Mouse (Mus musculus): ENCODE results near the gene Olfr180. TPM values are rescaled to one million over a fixed set of nuclear protein-coding genes. Genes with fewer than 3 reads are reported as not detected.

The Olfr180 gene
- not detected in 2 replicates for polyA plus RNA-seq (2016; fragmentation: Nextera tagmentation; extraction: Ambion mirVana)

DNA sequence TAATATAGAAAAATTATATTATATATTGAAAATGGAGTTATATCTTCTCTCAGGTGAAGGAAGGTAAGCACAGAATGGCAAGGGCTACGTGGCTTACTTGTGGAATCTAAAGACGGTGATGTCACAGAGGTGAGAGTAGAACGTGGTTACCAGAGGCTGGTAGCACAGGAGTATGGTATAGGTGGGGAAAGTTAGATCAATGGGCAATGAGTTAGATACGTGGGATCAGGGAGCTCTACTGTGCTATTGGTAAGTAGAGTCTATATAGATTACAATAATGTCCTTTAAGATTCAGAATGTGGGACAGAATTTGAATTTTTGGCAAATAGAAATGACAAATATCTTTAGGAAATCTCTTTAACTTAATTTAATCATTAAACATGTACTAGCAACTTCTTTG lies at the start of gene Olfr180:
Olfr180 (minus strand) TSS at position 101 of the 400 bp plus-strand sequence.
- Histone ChIP-seq H3K36me3 (no peaks in the 10 kb centered on the region), H3K27me3 (replicated peaks) (no peaks in the 10 kb centered on the region), H3K9me3 (replicated peaks) (0 out of 2 replicates have a peak, but pooled peaks cover 5% of the 10 kb centered on the region), H3K9ac (no peak within 1 kb of the TSS), H3K4me1 (replicated peaks) (no peaks in the 10 kb centered on the region), H3K4me3 (no peak within 1 kb of the TSS), H3K4me2 (no peak within 1 kb of the TSS), H3K27ac (ENCODE audit: poor library complexity, severe bottlenecking) (no peak within 1 kb of the TSS)
- ATAC-seq (ENCODE audit: insufficient number of reproducible peaks, low FRiP score): no peak
- WGBS: 75% methylated on average over 4 of the region's 4 CpGs

DNA sequence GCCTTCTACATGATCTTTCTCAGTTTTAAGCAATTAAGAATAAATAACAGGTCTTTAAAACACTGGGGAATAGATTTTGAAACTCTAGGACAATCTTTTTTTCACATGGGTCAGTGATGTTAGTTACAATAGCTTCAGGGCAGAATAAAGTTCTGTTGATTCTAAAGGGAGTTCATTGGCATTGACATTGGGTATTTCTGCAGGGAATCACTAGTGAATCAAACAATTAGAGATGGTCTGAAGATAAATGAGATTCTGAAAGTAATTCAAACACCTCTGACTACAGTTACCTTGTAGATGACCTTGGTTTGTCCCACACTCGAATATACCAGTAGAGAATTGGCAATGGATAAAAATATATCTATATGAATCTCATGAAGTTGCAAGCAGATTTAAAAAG lies 537 bp downstream of the Olfr180 start, which contains the start of gene Olfr181:
Olfr181 (minus strand) TSS at position 101 of the 400 bp plus-strand sequence.
- H3K36me3 ChIP-seq: no peaks in the 10 kb centered on the region
- no peak within 1 kb of the TSS for H3K4me2 ChIP-seq
- no peak within 1 kb of the TSS for H3K9ac ChIP-seq
- H3K4me3 ChIP-seq: no peak within 1 kb of the TSS
- no peaks in the 10 kb centered on the region for H3K4me1 ChIP-seq (replicated peaks)
- H3K27me3 ChIP-seq (replicated peaks): no peaks in the 10 kb centered on the region
- H3K9me3 ChIP-seq (replicated peaks): 0 out of 2 replicates have a peak, but pooled peaks cover 5% of the 10 kb centered on the region
- ATAC-seq (ENCODE audit: insufficient number of reproducible peaks, low FRiP score): no peak
- no peak within 1 kb of the TSS for H3K27ac ChIP-seq (ENCODE audit: poor library complexity, severe bottlenecking)
- WGBS: 52% methylated on average over 1 of the region's 1 CpGs

DNA sequence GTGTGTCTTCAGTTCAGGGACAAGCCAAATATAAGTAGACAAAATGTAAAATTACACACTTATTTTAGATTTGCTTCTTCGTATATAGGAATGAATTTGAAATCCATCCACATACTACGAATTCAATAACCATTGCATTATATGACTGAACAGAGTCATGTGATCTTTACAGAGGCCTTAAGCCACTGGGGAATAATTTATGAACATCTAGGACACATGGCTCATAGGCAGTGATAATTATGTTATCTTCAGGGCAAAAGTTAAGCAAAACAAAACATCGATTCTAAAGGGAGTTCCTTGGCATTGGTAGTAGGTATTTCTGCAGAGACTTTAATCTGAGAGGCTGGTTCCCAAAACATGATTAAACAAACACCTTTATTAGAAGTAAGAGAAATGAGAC lies 37.2 kb downstream of the Olfr180 start, which contains the start of gene Olfr178:
Olfr178 (minus strand) TSS at position 101 of the 400 bp plus-strand sequence.
- Histone ChIP-seq H3K27ac (ENCODE audit: poor library complexity, severe bottlenecking) (no peak within 1 kb of the TSS), H3K9ac (no peak within 1 kb of the TSS), H3K27me3 (replicated peaks) (no peaks in the 10 kb centered on the region), H3K9me3 (replicated peaks) (no peaks in the 10 kb centered on the region; the same call in 1 of the 2 replicates), H3K36me3 (no peaks in the 10 kb centered on the region), H3K4me2 (no peak within 1 kb of the TSS), H3K4me1 (replicated peaks) (no peaks in the 10 kb centered on the region), H3K4me3 (no peak within 1 kb of the TSS)
- 79% methylated on average over 3 of the region's 3 CpGs for WGBS
- no peak for ATAC-seq (ENCODE audit: insufficient number of reproducible peaks, low FRiP score)

DNA sequence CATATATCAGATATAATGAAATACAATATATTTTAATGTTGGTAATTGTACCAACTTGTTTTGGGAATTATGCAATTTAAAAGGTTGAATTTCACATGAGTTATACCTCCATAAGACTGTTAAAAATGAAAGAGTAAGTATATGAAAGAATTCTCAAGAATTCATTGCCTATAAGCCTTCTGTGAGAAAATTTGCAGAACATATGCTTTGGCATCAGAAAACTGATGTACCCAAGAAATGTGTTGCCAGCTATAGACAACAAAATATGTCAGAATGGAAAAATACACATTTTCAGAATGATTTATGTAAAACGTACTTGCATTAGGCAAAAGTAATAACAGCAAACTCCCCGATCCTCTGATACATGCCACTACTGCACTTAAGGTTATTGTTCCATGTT lies 44.8 kb downstream of the Olfr180 start:
- WGBS: 83% methylated on average over 2 of the region's 2 CpGs
- no peaks in the 10 kb centered on the region for H3K36me3 ChIP-seq
- no peak overlapping the region for H3K9ac ChIP-seq
- H3K4me3 ChIP-seq: no peak overlapping the region
- no peak overlapping the region for H3K4me2 ChIP-seq
- H3K27me3 ChIP-seq (replicated peaks): no peaks in the 10 kb centered on the region
- ATAC-seq (ENCODE audit: insufficient number of reproducible peaks, low FRiP score): no peak
- H3K9me3 ChIP-seq (replicated peaks): no peaks in the 10 kb centered on the region
- no peak overlapping the region for H3K27ac ChIP-seq (ENCODE audit: poor library complexity, severe bottlenecking)
- H3K4me1 ChIP-seq (replicated peaks): no peaks in the 10 kb centered on the region

DNA sequence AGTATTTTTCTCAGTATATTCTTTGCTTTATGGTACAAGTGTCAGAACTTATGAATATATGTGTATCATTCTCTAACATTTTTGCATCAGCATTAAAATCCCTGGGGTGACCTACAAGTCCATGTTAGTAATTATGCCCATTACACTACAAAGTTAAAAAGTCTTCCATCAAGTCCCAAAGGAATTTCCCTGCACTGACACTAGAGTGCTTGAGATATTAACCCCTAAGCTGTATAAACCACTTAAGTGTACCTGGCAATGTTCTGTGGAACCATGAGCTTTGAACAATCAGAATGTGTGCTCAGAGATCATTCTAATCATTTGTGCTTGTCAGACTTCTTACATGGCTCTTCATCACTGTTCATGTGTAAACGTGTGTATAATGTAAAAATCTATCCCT lies 54.5 kb downstream of the Olfr180 start, which contains the start of gene Olfr177:
Olfr177 (minus strand) TSS at position 101 of the 400 bp plus-strand sequence.
- no peak within 1 kb of the TSS for H3K4me3 ChIP-seq
- H3K36me3 ChIP-seq: no peaks in the 10 kb centered on the region
- no peak within 1 kb of the TSS for H3K9ac ChIP-seq
- H3K4me2 ChIP-seq: no peak within 1 kb of the TSS
- WGBS: 50% methylated on average over 1 of the region's 1 CpGs
- no peaks in the 10 kb centered on the region for H3K4me1 ChIP-seq (replicated peaks)
- no peaks in the 10 kb centered on the region for H3K27me3 ChIP-seq (replicated peaks)
- no peaks in the 10 kb centered on the region for H3K9me3 ChIP-seq (replicated peaks)
- no peak within 1 kb of the TSS for H3K27ac ChIP-seq (ENCODE audit: poor library complexity, severe bottlenecking)
- no peak for ATAC-seq (ENCODE audit: insufficient number of reproducible peaks, low FRiP score)

Other genes with a start within 250 kb of the Olfr180 start
- not detected in 2 replicates for gene Gpr15, start 210.3 kb downstream of the Olfr180 start, polyA plus RNA-seq (2016; fragmentation: Nextera tagmentation; extraction: Ambion mirVana)
- 111 and 112 TPM in 2 replicates for gene Cldnd1, start 201.5 kb downstream of the Olfr180 start, polyA plus RNA-seq (2016; fragmentation: Nextera tagmentation; extraction: Ambion mirVana)
- not detected in 2 replicates for gene Olfr172, start 166.2 kb downstream of the Olfr180 start, polyA plus RNA-seq (2016; fragmentation: Nextera tagmentation; extraction: Ambion mirVana)
- gene Olfr173, start 129.1 kb downstream of the Olfr180 start, polyA plus RNA-seq (2016; fragmentation: Nextera tagmentation; extraction: Ambion mirVana): not detected in 2 replicates
- gene Olfr175-ps1, start 102.6 kb downstream of the Olfr180 start, polyA plus RNA-seq (2016; fragmentation: Nextera tagmentation; extraction: Ambion mirVana): not detected in 2 replicates
- gene Olfr177, start 54.6 kb downstream of the Olfr180 start, polyA plus RNA-seq (2016; fragmentation: Nextera tagmentation; extraction: Ambion mirVana): not detected in 2 replicates
- not detected in 2 replicates for gene Olfr178, start 37.3 kb downstream of the Olfr180 start, polyA plus RNA-seq (2016; fragmentation: Nextera tagmentation; extraction: Ambion mirVana)
- gene Olfr181, start 637 bp downstream of the Olfr180 start, polyA plus RNA-seq (2016; fragmentation: Nextera tagmentation; extraction: Ambion mirVana): not detected in 2 replicates
- gene Olfr183, start 66.0 kb upstream of the Olfr180 start, polyA plus RNA-seq (2016; fragmentation: Nextera tagmentation; extraction: Ambion mirVana): not detected in 2 replicates
- gene Olfr186, start 100.9 kb upstream of the Olfr180 start, polyA plus RNA-seq (2016; fragmentation: Nextera tagmentation; extraction: Ambion mirVana): not detected in 2 replicates
- not detected in 2 replicates for gene Olfr187, start 110.4 kb upstream of the Olfr180 start, polyA plus RNA-seq (2016; fragmentation: Nextera tagmentation; extraction: Ambion mirVana)
- gene Olfr190, start 148.6 kb upstream of the Olfr180 start, polyA plus RNA-seq (2016; fragmentation: Nextera tagmentation; extraction: Ambion mirVana): not detected in 2 replicates
- gene Olfr191, start 160.4 kb upstream of the Olfr180 start, polyA plus RNA-seq (2016; fragmentation: Nextera tagmentation; extraction: Ambion mirVana): not detected in 2 replicates
- gene Olfr193, start 182.5 kb upstream of the Olfr180 start, polyA plus RNA-seq (2016; fragmentation: Nextera tagmentation; extraction: Ambion mirVana): not detected in 2 replicates
- not detected in 2 replicates for gene Olfr194, start 191.7 kb upstream of the Olfr180 start, polyA plus RNA-seq (2016; fragmentation: Nextera tagmentation; extraction: Ambion mirVana)
- gene Olfr195, start 217.7 kb upstream of the Olfr180 start, polyA plus RNA-seq (2016; fragmentation: Nextera tagmentation; extraction: Ambion mirVana): not detected in 2 replicates
- gene Olfr196, start 241.1 kb upstream of the Olfr180 start, polyA plus RNA-seq (2016; fragmentation: Nextera tagmentation; extraction: Ambion mirVana): not detected in 2 replicates

Data from heart, embryonic 12.5 days (tissue).